Mouse (Mus musculus): Measurements from ENCODE around the gene Sbk2. TPM values are rescaled to one million over a fixed set of nuclear protein-coding genes. Genes with fewer than 3 reads are reported as not detected.

Sbk2 gene
- polyA plus RNA-seq (2015; fragmentation: Illumina TruSeq; extraction: RNeasy Lipid Tissue Mini Kit (QIAGEN cat#74804); ENCODE audit: low read depth, low replicate concordance), result 0.45 TPM

GRCm38 (mm10) chr7:4964272-4964671 lies at the start of gene Sbk2:
Gene Sbk2, minus strand, starts transcription at chr7:4964406.

GRCm38 (mm10) chr7:4996003-4996895 lies 32.0 kb upstream of the Sbk2 start, which contains the start of gene Zfp579:
Gene Zfp579, minus strand, starts transcription at chr7:4996158.

GRCm38 (mm10) chr7:4971068-4971467 lies 6.9 kb upstream of the Sbk2 start, which contains the start of gene Sbk3:
Gene Sbk3, minus strand, starts transcription at chr7:4971168.

GRCm38 (mm10) chr7:4925441-4926381 lies 38.5 kb downstream of the Sbk2 start, which contains the start of gene Ssc5d:
Gene Ssc5d, plus strand, starts transcription at chr7:4925785.

GRCm38 (mm10) chr7:4921824-4922482 lies 42.3 kb downstream of the Sbk2 start, which contains the start of gene Nat14:
Gene Nat14, plus strand, starts transcription at chr7:4922028.

GRCm38 (mm10) chr7:4915007-4915665 lies 49.1 kb downstream of the Sbk2 start, which contains the start of gene Zfp628:
Gene Zfp628, plus strand, starts transcription at chr7:4915217.

GRCm38 (mm10) chr7:4906466-4906950 lies 57.7 kb downstream of the Sbk2 start, which contains the start of gene Gm36210:
Gene Gm36210, minus strand, starts transcription at chr7:4906516.

Other genes with a start within 250 kb of the Sbk2 start
- gene Tmem150b, start 239.2 kb downstream of the Sbk2 start, polyA plus RNA-seq (2015; fragmentation: Illumina TruSeq; extraction: RNeasy Lipid Tissue Mini Kit (QIAGEN cat#74804); ENCODE audit: low read depth, low replicate concordance), result not detected
- gene Kmt5c, start 224.3 kb downstream of the Sbk2 start, polyA plus RNA-seq (2015; fragmentation: Illumina TruSeq; extraction: RNeasy Lipid Tissue Mini Kit (QIAGEN cat#74804); ENCODE audit: low read depth, low replicate concordance), result 21.4 TPM
- 12.2 TPM for gene Cox6b2, start 211.3 kb downstream of the Sbk2 start, polyA plus RNA-seq (2015; fragmentation: Illumina TruSeq; extraction: RNeasy Lipid Tissue Mini Kit (QIAGEN cat#74804); ENCODE audit: low read depth, low replicate concordance)
- not detected for gene Fam71e2, start 193.1 kb downstream of the Sbk2 start, polyA plus RNA-seq (2015; fragmentation: Illumina TruSeq; extraction: RNeasy Lipid Tissue Mini Kit (QIAGEN cat#74804); ENCODE audit: low read depth, low replicate concordance)
- 0.67 TPM for gene Il11, start 181.5 kb downstream of the Sbk2 start, polyA plus RNA-seq (2015; fragmentation: Illumina TruSeq; extraction: RNeasy Lipid Tissue Mini Kit (QIAGEN cat#74804); ENCODE audit: low read depth, low replicate concordance)
- not detected for gene Tmem190, start 181.5 kb downstream of the Sbk2 start, polyA plus RNA-seq (2015; fragmentation: Illumina TruSeq; extraction: RNeasy Lipid Tissue Mini Kit (QIAGEN cat#74804); ENCODE audit: low read depth, low replicate concordance)
- gene Tmem238, start 174.8 kb downstream of the Sbk2 start, polyA plus RNA-seq (2015; fragmentation: Illumina TruSeq; extraction: RNeasy Lipid Tissue Mini Kit (QIAGEN cat#74804); ENCODE audit: low read depth, low replicate concordance), result 1.4 TPM
- gene Rpl28, start 171.5 kb downstream of the Sbk2 start, polyA plus RNA-seq (2015; fragmentation: Illumina TruSeq; extraction: RNeasy Lipid Tissue Mini Kit (QIAGEN cat#74804); ENCODE audit: low read depth, low replicate concordance), result 466 TPM
- 175 TPM for gene Ube2s, start 151.8 kb downstream of the Sbk2 start, polyA plus RNA-seq (2015; fragmentation: Illumina TruSeq; extraction: RNeasy Lipid Tissue Mini Kit (QIAGEN cat#74804); ENCODE audit: low read depth, low replicate concordance)
- gene Shisa7, start 119.7 kb downstream of the Sbk2 start, polyA plus RNA-seq (2015; fragmentation: Illumina TruSeq; extraction: RNeasy Lipid Tissue Mini Kit (QIAGEN cat#74804); ENCODE audit: low read depth, low replicate concordance), result 75.7 TPM
- gene Isoc2b, start 94.1 kb downstream of the Sbk2 start, polyA plus RNA-seq (2015; fragmentation: Illumina TruSeq; extraction: RNeasy Lipid Tissue Mini Kit (QIAGEN cat#74804); ENCODE audit: low read depth, low replicate concordance), result 10.4 TPM
- 16.9 TPM for gene Isoc2a, start 87.3 kb downstream of the Sbk2 start, polyA plus RNA-seq (2015; fragmentation: Illumina TruSeq; extraction: RNeasy Lipid Tissue Mini Kit (QIAGEN cat#74804); ENCODE audit: low read depth, low replicate concordance)
- not detected for gene Gm36210, start 57.9 kb downstream of the Sbk2 start, polyA plus RNA-seq (2015; fragmentation: Illumina TruSeq; extraction: RNeasy Lipid Tissue Mini Kit (QIAGEN cat#74804); ENCODE audit: low read depth, low replicate concordance)
- 5.6 TPM for gene Zfp628, start 49.2 kb downstream of the Sbk2 start, polyA plus RNA-seq (2015; fragmentation: Illumina TruSeq; extraction: RNeasy Lipid Tissue Mini Kit (QIAGEN cat#74804); ENCODE audit: low read depth, low replicate concordance)
- 103 TPM for gene Nat14, start 42.4 kb downstream of the Sbk2 start, polyA plus RNA-seq (2015; fragmentation: Illumina TruSeq; extraction: RNeasy Lipid Tissue Mini Kit (QIAGEN cat#74804); ENCODE audit: low read depth, low replicate concordance)
- 1.2 TPM for gene Ssc5d, start 38.6 kb downstream of the Sbk2 start, polyA plus RNA-seq (2015; fragmentation: Illumina TruSeq; extraction: RNeasy Lipid Tissue Mini Kit (QIAGEN cat#74804); ENCODE audit: low read depth, low replicate concordance)
- 1.1 TPM for gene Sbk3, start 6.8 kb upstream of the Sbk2 start, polyA plus RNA-seq (2015; fragmentation: Illumina TruSeq; extraction: RNeasy Lipid Tissue Mini Kit (QIAGEN cat#74804); ENCODE audit: low read depth, low replicate concordance)
- gene Zfp579, start 31.8 kb upstream of the Sbk2 start, polyA plus RNA-seq (2015; fragmentation: Illumina TruSeq; extraction: RNeasy Lipid Tissue Mini Kit (QIAGEN cat#74804); ENCODE audit: low read depth, low replicate concordance), result 16.7 TPM
- gene Zfp524, start 50.0 kb upstream of the Sbk2 start, polyA plus RNA-seq (2015; fragmentation: Illumina TruSeq; extraction: RNeasy Lipid Tissue Mini Kit (QIAGEN cat#74804); ENCODE audit: low read depth, low replicate concordance), result 10.3 TPM
- 15.9 TPM for gene Fiz1, start 50.3 kb upstream of the Sbk2 start, polyA plus RNA-seq (2015; fragmentation: Illumina TruSeq; extraction: RNeasy Lipid Tissue Mini Kit (QIAGEN cat#74804); ENCODE audit: low read depth, low replicate concordance)
- gene Gm44973, start 51.1 kb upstream of the Sbk2 start, polyA plus RNA-seq (2015; fragmentation: Illumina TruSeq; extraction: RNeasy Lipid Tissue Mini Kit (QIAGEN cat#74804); ENCODE audit: low read depth, low replicate concordance), result not detected
- 17.7 TPM for gene Zfp865, start 56.0 kb upstream of the Sbk2 start, polyA plus RNA-seq (2015; fragmentation: Illumina TruSeq; extraction: RNeasy Lipid Tissue Mini Kit (QIAGEN cat#74804); ENCODE audit: low read depth, low replicate concordance)
- gene Ccdc106, start 56.1 kb upstream of the Sbk2 start, polyA plus RNA-seq (2015; fragmentation: Illumina TruSeq; extraction: RNeasy Lipid Tissue Mini Kit (QIAGEN cat#74804); ENCODE audit: low read depth, low replicate concordance), result 63.8 TPM
- not detected for gene 4632433K11Rik, start 69.7 kb upstream of the Sbk2 start, polyA plus RNA-seq (2015; fragmentation: Illumina TruSeq; extraction: RNeasy Lipid Tissue Mini Kit (QIAGEN cat#74804); ENCODE audit: low read depth, low replicate concordance)
- gene Zfp784, start 74.0 kb upstream of the Sbk2 start, polyA plus RNA-seq (2015; fragmentation: Illumina TruSeq; extraction: RNeasy Lipid Tissue Mini Kit (QIAGEN cat#74804); ENCODE audit: low read depth, low replicate concordance), result 6.4 TPM
- 17.7 TPM for gene Zfp580, start 87.1 kb upstream of the Sbk2 start, polyA plus RNA-seq (2015; fragmentation: Illumina TruSeq; extraction: RNeasy Lipid Tissue Mini Kit (QIAGEN cat#74804); ENCODE audit: low read depth, low replicate concordance)
- gene U2af2, start 97.7 kb upstream of the Sbk2 start, polyA plus RNA-seq (2015; fragmentation: Illumina TruSeq; extraction: RNeasy Lipid Tissue Mini Kit (QIAGEN cat#74804); ENCODE audit: low read depth, low replicate concordance), result 167 TPM
- gene Epn1, start 115.8 kb upstream of the Sbk2 start, polyA plus RNA-seq (2015; fragmentation: Illumina TruSeq; extraction: RNeasy Lipid Tissue Mini Kit (QIAGEN cat#74804); ENCODE audit: low read depth, low replicate concordance), result 312 TPM
- gene Rfpl4, start 152.5 kb upstream of the Sbk2 start, polyA plus RNA-seq (2015; fragmentation: Illumina TruSeq; extraction: RNeasy Lipid Tissue Mini Kit (QIAGEN cat#74804); ENCODE audit: low read depth, low replicate concordance), result not detected
- 0.49 TPM for gene Rasl2-9, start 161.5 kb upstream of the Sbk2 start, polyA plus RNA-seq (2015; fragmentation: Illumina TruSeq; extraction: RNeasy Lipid Tissue Mini Kit (QIAGEN cat#74804); ENCODE audit: low read depth, low replicate concordance)
- not detected for gene Vmn1r55, start 185.3 kb upstream of the Sbk2 start, polyA plus RNA-seq (2015; fragmentation: Illumina TruSeq; extraction: RNeasy Lipid Tissue Mini Kit (QIAGEN cat#74804); ENCODE audit: low read depth, low replicate concordance)
- gene Vmn1r56, start 232.3 kb upstream of the Sbk2 start, polyA plus RNA-seq (2015; fragmentation: Illumina TruSeq; extraction: RNeasy Lipid Tissue Mini Kit (QIAGEN cat#74804); ENCODE audit: low read depth, low replicate concordance), result not detected